Mouse (Mus musculus): ENCODE data around the gene Chil1. TPM values are rescaled to one million over a fixed set of nuclear protein-coding genes. Genes with fewer than 3 reads are reported as not detected.

The Chil1 gene
- total RNA-seq (2012; rRNA removed), result 0.98 and 1.4 TPM in 2 replicates

DNA sequence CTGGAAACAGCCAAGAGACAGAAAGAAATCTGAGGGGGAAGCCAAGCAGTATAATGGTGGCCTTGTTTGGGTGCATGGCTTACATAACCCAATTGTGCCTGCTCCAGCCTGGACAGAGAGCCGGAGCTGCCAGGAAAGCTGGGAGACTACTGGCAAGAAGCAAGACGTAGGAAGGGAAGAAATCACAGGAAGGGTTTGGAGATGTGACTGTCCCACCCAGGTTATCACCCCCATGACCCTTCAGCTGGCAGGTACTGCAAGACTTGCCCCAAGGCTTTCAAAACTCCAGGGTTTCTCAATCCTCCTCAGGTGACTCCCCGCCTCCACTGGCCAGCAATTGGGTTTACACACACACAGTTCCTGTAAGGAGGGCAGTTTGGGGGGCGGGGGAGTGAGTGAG, at the start of gene Chil1:
TSS of gene Chil1 (plus strand) at position 152 of the 400 bp plus-strand sequence.
- no peaks in the 10 kb centered on the region for H3K36me3 ChIP-seq (ENCODE audit: control insufficient read depth, insufficient read depth, low read length, poor library complexity, severe bottlenecking)
- H3K4me3 ChIP-seq (ENCODE audit: insufficient read depth in 1 of 2, low read depth in 1 of 2, low read length in 2 of 2, poor library complexity in 1 of 2, severe bottlenecking in 1 of 2), result no peak within 1 kb of the TSS
- in situ Hi-C loops (cut with MboI; ENCODE audit: low sequenced_read_pairs in 2 of 2, unreplicated experiment in 2 of 2), result no loop called here
- H3K9ac ChIP-seq (ENCODE audit: insufficient read depth, low read depth, low read length, poor library complexity, severe bottlenecking), result no peak within 1 kb of the TSS
- H3K4me1 ChIP-seq (ENCODE audit: control insufficient read depth in 2 of 2, insufficient read depth in 2 of 2, low read length in 2 of 2, poor library complexity in 1 of 2), result 0 out of 4 replicates have a peak, but pooled peaks cover 0 to 2% of the 10 kb centered on the region in 2 experiments
- no peak within 1 kb of the TSS for H3K27ac ChIP-seq (ENCODE audit: insufficient read depth, low read depth, low read length, poor library complexity, severe bottlenecking)
- no peaks in the 10 kb centered on the region for H3K9me3 ChIP-seq (ENCODE audit: control insufficient read depth, insufficient read depth, low read depth, low read length)
- no peak for DNase-seq (ENCODE audit: low read depth, low spot score)
- no peak for TF ChIP-seq MAFK (IDR thresholded peaks at IDR 0.05; ENCODE audit: insufficient read depth, low read depth, low read length)
- TF ChIP-seq ZC3H11A (IDR thresholded peaks at IDR 0.05; ENCODE audit: borderline replicate concordance, low read depth, low read length), result no peak
- no peak for TF ChIP-seq ZNF384 (IDR thresholded peaks at IDR 0.05; ENCODE audit: low read depth, low read length)
- no peak for TF ChIP-seq CHD2 (IDR thresholded peaks at IDR 0.05; ENCODE audit: low read depth, low read length)
- no peak for TF ChIP-seq HCFC1 (IDR thresholded peaks at IDR 0.05; ENCODE audit: borderline replicate concordance, insufficient read depth, low read length)

DNA sequence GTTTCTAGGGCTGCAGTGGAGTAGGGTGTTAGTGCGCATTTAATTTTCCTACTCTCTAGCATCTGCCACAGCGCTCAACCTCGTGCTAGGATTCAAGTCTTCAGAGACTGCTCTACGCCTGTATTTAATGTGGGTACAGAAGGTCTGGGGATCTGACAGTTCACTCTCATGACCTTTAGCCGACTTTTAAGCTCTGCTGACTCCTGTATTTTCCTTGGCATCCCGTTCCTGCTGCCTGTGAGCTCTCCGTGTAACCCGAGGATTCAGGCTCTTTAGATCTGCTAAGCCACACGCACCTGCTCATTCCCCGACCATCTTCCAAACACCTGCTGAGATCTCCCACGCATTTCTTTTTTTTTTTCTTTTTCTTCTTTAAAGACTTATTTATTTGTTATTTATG, 48.7 kb upstream of the Chil1 start:
- H3K9ac ChIP-seq (ENCODE audit: insufficient read depth, low read depth, low read length, poor library complexity, severe bottlenecking), result no peak overlapping the region
- H3K4me1 ChIP-seq (ENCODE audit: control insufficient read depth in 2 of 2, insufficient read depth in 2 of 2, low read length in 2 of 2, poor library complexity in 1 of 2), result no peaks in the 10 kb centered on the region; a peak in 1 of 4 replicates
- DNase-seq (ENCODE audit: low read depth, low spot score), result no peak
- H3K9me3 ChIP-seq (ENCODE audit: control insufficient read depth, insufficient read depth, low read depth, low read length), result no peaks in the 10 kb centered on the region
- in situ Hi-C loops (cut with MboI; ENCODE audit: low sequenced_read_pairs in 2 of 2, unreplicated experiment in 2 of 2), result no loop called here
- no peak overlapping the region for H3K4me3 ChIP-seq (ENCODE audit: insufficient read depth in 1 of 2, low read depth in 1 of 2, low read length in 2 of 2, poor library complexity in 1 of 2, severe bottlenecking in 1 of 2)
- H3K36me3 ChIP-seq (ENCODE audit: control insufficient read depth, insufficient read depth, low read length, poor library complexity, severe bottlenecking), result no peaks in the 10 kb centered on the region
- TF ChIP-seq HCFC1 (IDR thresholded peaks at IDR 0.05; ENCODE audit: borderline replicate concordance, insufficient read depth, low read length) (no peak), MAFK (IDR thresholded peaks at IDR 0.05; ENCODE audit: insufficient read depth, low read depth, low read length) (no peak), ZNF384 (IDR thresholded peaks at IDR 0.05; ENCODE audit: low read depth, low read length) (no peak), ZC3H11A (IDR thresholded peaks at IDR 0.05; ENCODE audit: borderline replicate concordance, low read depth, low read length) (no peak)
- H3K27ac ChIP-seq (ENCODE audit: insufficient read depth, low read depth, low read length, poor library complexity, severe bottlenecking), result no peak overlapping the region

DNA sequence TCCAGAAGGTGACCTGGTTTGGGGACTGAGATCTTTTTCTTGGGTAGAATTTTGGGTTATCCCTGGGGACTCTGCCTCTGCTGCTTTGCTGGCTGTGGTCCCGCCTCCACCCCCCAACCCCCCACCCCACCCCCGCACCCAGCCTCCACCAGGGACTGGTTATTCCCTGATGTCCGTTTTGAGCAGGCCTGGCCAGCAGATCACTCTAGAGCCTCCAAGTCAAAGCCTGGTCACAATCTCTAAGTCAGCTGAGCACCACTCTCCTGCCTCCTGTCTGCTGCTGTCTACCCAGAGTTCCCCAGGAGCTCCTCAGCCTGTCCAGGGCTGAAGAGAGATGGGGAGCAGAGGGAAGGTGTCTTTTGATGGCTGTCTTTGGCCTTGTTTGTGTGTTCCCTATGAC, 45.6 kb upstream of the Chil1 start:
- Histone ChIP-seq H3K36me3 (ENCODE audit: control insufficient read depth, insufficient read depth, low read length, poor library complexity, severe bottlenecking) (no peaks in the 10 kb centered on the region), H3K9ac (ENCODE audit: insufficient read depth, low read depth, low read length, poor library complexity, severe bottlenecking) (no peak overlapping the region), H3K4me3 (ENCODE audit: insufficient read depth in 1 of 2, low read depth in 1 of 2, low read length in 2 of 2, poor library complexity in 1 of 2, severe bottlenecking in 1 of 2) (no peak overlapping the region), H3K27ac (ENCODE audit: insufficient read depth, low read depth, low read length, poor library complexity, severe bottlenecking) (no peak overlapping the region), H3K9me3 (ENCODE audit: control insufficient read depth, insufficient read depth, low read depth, low read length) (no peaks in the 10 kb centered on the region), H3K4me1 (ENCODE audit: control insufficient read depth in 2 of 2, insufficient read depth in 2 of 2, low read length in 2 of 2, poor library complexity in 1 of 2) (no peaks in the 10 kb centered on the region; a peak in 1 of 4 replicates)
- TF ChIP-seq HCFC1 (IDR thresholded peaks at IDR 0.05; ENCODE audit: borderline replicate concordance, insufficient read depth, low read length) (no peak), ZC3H11A (IDR thresholded peaks at IDR 0.05; ENCODE audit: borderline replicate concordance, low read depth, low read length) (no peak), CHD2 (IDR thresholded peaks at IDR 0.05; ENCODE audit: low read depth, low read length) (no peak), ZNF384 (IDR thresholded peaks at IDR 0.05; ENCODE audit: low read depth, low read length) (no peak), MAFK (IDR thresholded peaks at IDR 0.05; ENCODE audit: insufficient read depth, low read depth, low read length) (no peak)
- in situ Hi-C loops (cut with MboI; ENCODE audit: low sequenced_read_pairs in 2 of 2, unreplicated experiment in 2 of 2), result no loop called here
- DNase-seq (ENCODE audit: low read depth, low spot score), result no peak

DNA sequence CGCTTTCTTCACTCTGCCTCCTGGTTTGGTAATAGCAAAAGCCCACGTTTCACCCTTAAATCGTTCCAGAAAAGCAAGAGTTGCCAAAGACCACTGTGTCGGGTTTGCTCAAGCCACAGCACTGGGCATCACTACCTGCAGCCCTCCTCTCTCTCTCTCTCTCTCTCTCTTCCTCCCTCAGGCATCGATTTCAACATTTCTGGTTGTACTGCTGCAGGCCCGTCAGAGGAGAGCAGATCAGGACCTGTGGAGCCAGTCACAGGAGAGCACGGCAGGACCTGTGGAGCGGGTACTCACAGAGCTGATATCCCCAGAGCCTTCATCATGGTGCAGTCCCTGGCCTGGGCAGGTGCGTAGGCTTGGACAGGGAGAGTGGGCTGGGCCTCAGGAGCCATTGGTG, 43.6 kb upstream of the Chil1 start:
- TF ChIP-seq CHD2 (IDR thresholded peaks at IDR 0.05; ENCODE audit: low read depth, low read length), result no peak
- no peak for TF ChIP-seq ZNF384 (IDR thresholded peaks at IDR 0.05; ENCODE audit: low read depth, low read length)
- no peak for TF ChIP-seq HCFC1 (IDR thresholded peaks at IDR 0.05; ENCODE audit: borderline replicate concordance, insufficient read depth, low read length)
- TF ChIP-seq MAFK (IDR thresholded peaks at IDR 0.05; ENCODE audit: insufficient read depth, low read depth, low read length), result no peak
- no peak for TF ChIP-seq ZC3H11A (IDR thresholded peaks at IDR 0.05; ENCODE audit: borderline replicate concordance, low read depth, low read length)
- Histone ChIP-seq H3K9me3 (ENCODE audit: control insufficient read depth, insufficient read depth, low read depth, low read length) (no peaks in the 10 kb centered on the region), H3K27ac (ENCODE audit: insufficient read depth, low read depth, low read length, poor library complexity, severe bottlenecking) (no peak overlapping the region), H3K4me3 (ENCODE audit: insufficient read depth in 1 of 2, low read depth in 1 of 2, low read length in 2 of 2, poor library complexity in 1 of 2, severe bottlenecking in 1 of 2) (no peak overlapping the region), H3K9ac (ENCODE audit: insufficient read depth, low read depth, low read length, poor library complexity, severe bottlenecking) (no peak overlapping the region), H3K36me3 (ENCODE audit: control insufficient read depth, insufficient read depth, low read length, poor library complexity, severe bottlenecking) (no peaks in the 10 kb centered on the region), H3K4me1 (ENCODE audit: control insufficient read depth in 2 of 2, insufficient read depth in 2 of 2, low read length in 2 of 2, poor library complexity in 1 of 2) (peaks cover 0 to 2% of the 10 kb centered on the region in 2 experiments; a peak in 1 of 4 replicates)
- no peak for DNase-seq (ENCODE audit: low read depth, low spot score)
- in situ Hi-C loops (cut with MboI; ENCODE audit: low sequenced_read_pairs in 2 of 2, unreplicated experiment in 2 of 2), result no loop called here

DNA sequence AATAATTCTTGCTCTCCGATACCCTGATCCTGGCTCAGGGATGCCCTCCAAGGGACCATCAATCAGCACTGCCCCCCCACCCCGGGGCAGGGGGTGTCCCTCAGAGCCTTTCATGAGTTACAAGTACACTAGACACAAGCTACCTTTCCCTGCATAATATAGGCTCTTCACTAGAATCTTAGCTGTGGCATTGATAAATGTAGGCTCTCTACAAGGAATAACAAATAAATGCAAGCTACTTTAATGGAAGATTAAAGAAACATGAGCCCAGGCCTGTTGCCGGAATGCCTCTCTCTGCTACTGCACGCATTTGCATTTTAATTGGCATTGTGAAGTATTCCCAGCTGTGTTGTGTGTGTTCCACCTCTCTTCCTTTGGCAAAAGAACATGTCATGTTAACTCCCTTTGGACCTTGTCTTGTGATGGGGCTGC, 39.6 kb upstream of the Chil1 start:
- H3K4me1 ChIP-seq (ENCODE audit: control insufficient read depth in 2 of 2, insufficient read depth in 2 of 2, low read length in 2 of 2, poor library complexity in 1 of 2), result 0 out of 4 replicates have a peak, but pooled peaks cover 0 to 2% of the 10 kb centered on the region in 2 experiments
- TF ChIP-seq ZC3H11A (IDR thresholded peaks at IDR 0.05; ENCODE audit: borderline replicate concordance, low read depth, low read length), result no peak
- TF ChIP-seq MAFK (IDR thresholded peaks at IDR 0.05; ENCODE audit: insufficient read depth, low read depth, low read length), result no peak
- TF ChIP-seq CHD2 (IDR thresholded peaks at IDR 0.05; ENCODE audit: low read depth, low read length), result no peak
- no peak for TF ChIP-seq HCFC1 (IDR thresholded peaks at IDR 0.05; ENCODE audit: borderline replicate concordance, insufficient read depth, low read length)
- TF ChIP-seq ZNF384 (IDR thresholded peaks at IDR 0.05; ENCODE audit: low read depth, low read length), result no peak

More for the DNA sequence above, 39.6 kb upstream of the Chil1 start:
- no peak for DNase-seq (ENCODE audit: low read depth, low spot score)
- Histone ChIP-seq H3K27ac (ENCODE audit: insufficient read depth, low read depth, low read length, poor library complexity, severe bottlenecking) (no peak overlapping the region), H3K36me3 (ENCODE audit: control insufficient read depth, insufficient read depth, low read length, poor library complexity, severe bottlenecking) (no peaks in the 10 kb centered on the region), H3K4me3 (ENCODE audit: insufficient read depth in 1 of 2, low read depth in 1 of 2, low read length in 2 of 2, poor library complexity in 1 of 2, severe bottlenecking in 1 of 2) (no peak overlapping the region), H3K9me3 (ENCODE audit: control insufficient read depth, insufficient read depth, low read depth, low read length) (no peaks in the 10 kb centered on the region), H3K9ac (ENCODE audit: insufficient read depth, low read depth, low read length, poor library complexity, severe bottlenecking) (no peak overlapping the region)
- in situ Hi-C loops (cut with MboI; ENCODE audit: low sequenced_read_pairs in 2 of 2, unreplicated experiment in 2 of 2), result no loop called here

Data from ES-E14 (cell line).